Mouse (Mus musculus) forebrain, embryonic 14.5 days (tissue): Measurements from ENCODE around the gene Ehbp1. TPM values are rescaled to one million over a fixed set of nuclear protein-coding genes. Genes with fewer than 3 reads are reported as not detected.
A peak's percentile ranks its signal among the peaks of the same experiment; 100 is the strongest.

Experiments used
- ATAC-seq: fragments of 200-750 bp; cut with Nextera tagmentation; 2 replicates; pipeline ENCODE4 v1.8.0; 2017; ENCODE audit warnings: mild to moderate bottlenecking, moderate library complexity
- DNase-seq: peaks from one replicate; pipeline ENCODE4 v3.0.0-alpha.2; 2015; ENCODE audit warnings: low spot score
- H3K27ac ChIP-seq: fragments of 300-500 bp; sonication (generic); 2 replicates; pipeline ENCODE4 v1.5.1; 2014; ENCODE audit warnings: low read depth, mild to moderate bottlenecking, control low read depth, low read length, moderate library complexity
- H3K27me3 ChIP-seq: fragments of 300-500 bp; sonication (generic); replicated peaks from 2 replicates; pipeline ENCODE4 v1.6.1; 2014; ENCODE audit warnings: low read length, control low read depth, mixed read lengths; ENCODE audit not compliant: control insufficient read depth, insufficient read depth
- H3K36me3 ChIP-seq: fragments of 300-500 bp; sonication (generic); 2 replicates; pipeline ENCODE4 v1.6.1; 2014; ENCODE audit warnings: low read length, control low read depth; ENCODE audit not compliant: control insufficient read depth, insufficient read depth
- H3K4me1 ChIP-seq: fragments of 300-500 bp; sonication (generic); 2 replicates; pipeline ENCODE4 v1.6.1; 2014; ENCODE audit warnings: antibody characterized with exemption, low read length, control low read depth; ENCODE audit not compliant: control insufficient read depth, insufficient read depth
- H3K4me2 ChIP-seq: fragments of 300-500 bp; sonication (generic); 2 replicates; pipeline ENCODE4 v1.6.1; 2014; ENCODE audit warnings: mild to moderate bottlenecking, control low read depth, low read length
- H3K4me3 ChIP-seq: fragments of 300-500 bp; sonication (generic); 2 replicates; pipeline ENCODE4 v1.5.1; 2014; ENCODE audit warnings: low read depth, low read length, control low read depth
- H3K9ac ChIP-seq: fragments of 300-500 bp; sonication (generic); 2 replicates; pipeline ENCODE4 v1.6.1; 2014; ENCODE audit warnings: mild to moderate bottlenecking, low read length, control low read depth, moderate library complexity
- H3K9me3 ChIP-seq: fragments of 300-500 bp; sonication (generic); replicated peaks from 2 replicates; pipeline ENCODE4 v1.6.1; 2016; ENCODE audit warnings: low read length, control low read depth, mixed read lengths; ENCODE audit not compliant: control insufficient read depth
- WGBS: fragments of 180-500 bp; shearing (Covaris S2); extraction: QIAGEN DNeasy Blood & Tissue Kit; methylation state at CpG from one replicate; pipeline ENCODE4 v1.1.7; 2014; 5-methylcytosine and 5-hydroxymethylcytosine counted together
- polyA plus RNA-seq: library from polyadenylated mRNA; unstranded; fragments of >200 nt; fragmentation: Nextera tagmentation; extraction: Ambion mirVana; gene quantifications from 2 replicates; pipeline ENCODE4 v1.2.1, GENCODE M21; 2014

The Ehbp1 gene
- polyA plus RNA-seq, 1 experiment from 2014 or later, result 17.1 TPM

- no peak overlapping the region for H3K9ac ChIP-seq
- 86% methylated on average over 2 of the region's 2 CpGs for WGBS
Measured at GRCm38 (mm10) chr11:22366486-22366885, 24.4 kb upstream of the Ehbp1 start.

GRCm38 (mm10) chr11:22353962-22354621, 12.0 kb upstream of the Ehbp1 start:
- 91% methylated on average over 6 of the region's 6 CpGs for WGBS
- ATAC-seq (no peak), DNase-seq (no peak)
- Histone ChIP-seq H3K4me3 (no peak overlapping the region), H3K9me3 (no peaks in the 10 kb centered on the region), H3K27me3 (no peaks in the 10 kb centered on the region), H3K9ac (no peak overlapping the region), H3K4me2 (no peak overlapping the region), H3K36me3 (no peaks in the 10 kb centered on the region), H3K4me1 (peaks cover 4% of the 10 kb centered on the region; the same call in 1 of the 2 replicates), H3K27ac (no peak overlapping the region)

More at GRCm38 (mm10) chr11:22366486-22366885, 24.4 kb upstream of the Ehbp1 start:
- Histone ChIP-seq H3K4me3 (no peak overlapping the region), H3K4me2 (no peak overlapping the region), H3K9me3 (no peaks in the 10 kb centered on the region), H3K36me3 (no peaks in the 10 kb centered on the region), H3K4me1 (no peaks in the 10 kb centered on the region), H3K27me3 (no peaks in the 10 kb centered on the region), H3K27ac (no peak overlapping the region)
- no peak for ATAC-seq
- DNase-seq, result no peak

- Histone ChIP-seq H3K9ac (no peak overlapping the region), H3K4me1 (peaks cover 20% of the 10 kb centered on the region), H3K27ac (no peak overlapping the region), H3K36me3 (no peaks in the 10 kb centered on the region), H3K9me3 (no peaks in the 10 kb centered on the region), H3K4me2 (no peak overlapping the region), H3K27me3 (no peaks in the 10 kb centered on the region), H3K4me3 (no peak overlapping the region)
- no peak for DNase-seq
- ATAC-seq, result no peak
- WGBS, result 67% methylated on average over 2 of the region's 2 CpGs
Measured at GRCm38 (mm10) chr11:22349945-22350344, 7.9 kb upstream of the Ehbp1 start.

- Histone ChIP-seq H3K4me2 (no peak overlapping the region), H3K4me3 (no peak overlapping the region), H3K36me3 (no peaks in the 10 kb centered on the region), H3K27me3 (no peaks in the 10 kb centered on the region), H3K9me3 (no peaks in the 10 kb centered on the region), H3K4me1 (peaks cover 17% of the 10 kb centered on the region), H3K9ac (no peak overlapping the region), H3K27ac (0 out of 2 replicates have a peak overlapping the region, but pooled peaks have one; percentile 0)
- 0% methylated on average over 1 of the region's 1 CpGs for WGBS
- ATAC-seq (peak; percentile 98), DNase-seq (peak; percentile 83)
Measured at GRCm38 (mm10) chr11:22348536-22348910, 6.4 kb upstream of the Ehbp1 start.

GRCm38 (mm10) chr11:22347651-22348535, 5.8 kb upstream of the Ehbp1 start:
- Histone ChIP-seq H3K9ac (0 out of 2 replicates have a peak overlapping the region, but pooled peaks have one; percentile 2), H3K4me3 (no peak overlapping the region), H3K9me3 (no peaks in the 10 kb centered on the region), H3K27ac (peak overlapping the region; percentile 0; the same call in 1 of the 2 replicates), H3K4me1 (peaks cover 17% of the 10 kb centered on the region), H3K4me2 (no peak overlapping the region), H3K27me3 (no peaks in the 10 kb centered on the region), H3K36me3 (no peaks in the 10 kb centered on the region)
- ATAC-seq, result peak; percentile 72
- peak; percentile 62 for DNase-seq
- 16% methylated on average over 13 of the region's 13 CpGs for WGBS

- Histone ChIP-seq H3K4me1 (no peaks in the 10 kb centered on the region), H3K9me3 (no peaks in the 10 kb centered on the region), H3K36me3 (no peaks in the 10 kb centered on the region), H3K27ac (no peak overlapping the region), H3K9ac (no peak overlapping the region), H3K27me3 (no peaks in the 10 kb centered on the region), H3K4me2 (no peak overlapping the region), H3K4me3 (no peak overlapping the region)
- WGBS, result 63% methylated on average over 2 of the region's 2 CpGs
- DNase-seq, result no peak
- no peak for ATAC-seq
Measured at GRCm38 (mm10) chr11:22327302-22327910, 14.7 kb downstream of the Ehbp1 start.

GRCm38 (mm10) chr11:22317824-22318411, 24.2 kb downstream of the Ehbp1 start:
- no peaks in the 10 kb centered on the region for H3K27me3 ChIP-seq
- no peak overlapping the region for H3K4me2 ChIP-seq
- H3K4me1 ChIP-seq, result no peaks in the 10 kb centered on the region
- H3K9me3 ChIP-seq, result no peaks in the 10 kb centered on the region
- H3K4me3 ChIP-seq, result no peak overlapping the region
- H3K9ac ChIP-seq, result no peak overlapping the region
- DNase-seq (no peak), ATAC-seq (no peak)
- WGBS, result 90% methylated on average over 6 of the region's 6 CpGs
- H3K36me3 ChIP-seq, result no peaks in the 10 kb centered on the region
- no peak overlapping the region for H3K27ac ChIP-seq

- H3K4me2 ChIP-seq, result no peak overlapping the region
- H3K9me3 ChIP-seq, result no peaks in the 10 kb centered on the region
- WGBS, result 90% methylated on average over 1 of the region's 1 CpGs
- ATAC-seq (no peak), DNase-seq (peak; percentile 4)
- H3K4me1 ChIP-seq, result no peaks in the 10 kb centered on the region
- no peak overlapping the region for H3K9ac ChIP-seq
- no peaks in the 10 kb centered on the region for H3K27me3 ChIP-seq
- H3K36me3 ChIP-seq, result no peaks in the 10 kb centered on the region
- H3K4me3 ChIP-seq, result no peak overlapping the region
- no peak overlapping the region for H3K27ac ChIP-seq
Measured at GRCm38 (mm10) chr11:22315801-22316200, 26.3 kb downstream of the Ehbp1 start.
